Mouse (Mus musculus) liver, embryonic 16.5 days (tissue): ENCODE results near the gene Hist1h3a. TPM values are rescaled to one million over a fixed set of nuclear protein-coding genes. Genes with fewer than 3 reads are reported as not detected.
A peak's percentile ranks its signal among the peaks of the same experiment; 100 is the strongest.
"Not testable (repeated sequence)": the region's sequence is repeated elsewhere in the genome, so short reads cannot be mapped to it uniquely, and the experiment has no call there.

ENCODE experiments used
- ATAC-seq: fragments of 200-750 bp; cut with Nextera tagmentation; 2 replicates; pipeline ENCODE4 v1.8.0; 2017; ENCODE audit warnings: low read depth, mild to moderate bottlenecking, moderate number of reproducible peaks, moderate library complexity
- H3K27ac ChIP-seq: fragments of 300-500 bp; sonication (generic); 2 replicates; pipeline ENCODE4 v1.5.1; 2014; ENCODE audit warnings: mild to moderate bottlenecking, low read length
- H3K27me3 ChIP-seq: fragments of 300-500 bp; sonication (generic); 2 replicates; pipeline ENCODE4 v1.6.1; 2014; ENCODE audit warnings: low read depth, low read length, mixed read lengths; ENCODE audit not compliant: control insufficient read depth, insufficient read depth
- H3K36me3 ChIP-seq: fragments of 300-500 bp; sonication (generic); 2 replicates; pipeline ENCODE4 v1.6.1; 2014; ENCODE audit warnings: mild to moderate bottlenecking; ENCODE audit not compliant: control insufficient read depth, insufficient read depth
- H3K4me1 ChIP-seq: fragments of 300-500 bp; sonication (generic); 2 replicates; pipeline ENCODE4 v1.6.1; 2014; ENCODE audit warnings: low read depth, low read length, mixed read lengths; ENCODE audit not compliant: control insufficient read depth
- H3K4me2 ChIP-seq: fragments of 300-500 bp; sonication (generic); 2 replicates; pipeline ENCODE4 v1.6.1; 2014; ENCODE audit warnings: low read depth, low read length, mixed read lengths
- H3K4me3 ChIP-seq: fragments of 300-500 bp; sonication (generic); 2 replicates; pipeline ENCODE4 v1.5.1; 2014; ENCODE audit warnings: low read depth, mild to moderate bottlenecking, low read length
- H3K9ac ChIP-seq: fragments of 300-500 bp; sonication (generic); 2 replicates; pipeline ENCODE4 v1.6.1; 2014; ENCODE audit warnings: low read depth, low read length
- H3K9me3 ChIP-seq: fragments of 300-500 bp; sonication (generic); replicated peaks from 2 replicates; pipeline ENCODE4 v1.6.1; 2016; ENCODE audit warnings: low read length; ENCODE audit not compliant: control insufficient read depth
- WGBS: fragments of 180-500 bp; shearing (Covaris S2); extraction: QIAGEN DNeasy Blood & Tissue Kit; methylation state at CpG from one replicate; pipeline ENCODE4 v1.1.7; 2014; ENCODE audit not compliant: insufficient replicate concordance; 5-methylcytosine and 5-hydroxymethylcytosine counted together
- polyA plus RNA-seq: library from polyadenylated mRNA; unstranded; fragments of >200 nt; fragmentation: Nextera tagmentation; extraction: Ambion mirVana; gene quantifications from 2 replicates; pipeline ENCODE4 v1.2.1, GENCODE M21; 2015

Gene Hist1h3a
- polyA plus RNA-seq, 1 experiment from 2014 or later, result 4.6 TPM

GRCm38 (mm10) chr13:23752742-23753172, 9.4 kb downstream of the Hist1h3a start:
- 4% methylated on average over 6 of the region's 6 CpGs for WGBS

GRCm38 (mm10) chr13:23752067-23752741, 10.0 kb downstream of the Hist1h3a start, which contains the start of gene Hist1h3b:
Gene Hist1h3b, plus strand, starts transcription at chr13:23752267.
- ATAC-seq, result peak; percentile 73
- Histone ChIP-seq H3K27ac (peak within 1 kb of the TSS; percentile 98), H3K9ac (peak within 1 kb of the TSS; percentile 77), H3K4me1 (peaks cover 29% of the 10 kb centered on the region), H3K4me3 (peak within 1 kb of the TSS; percentile 60), H3K4me2 (peak within 1 kb of the TSS; percentile 64)
- H3K36me3 ChIP-seq, H3K9me3 ChIP-seq, H3K27me3 ChIP-seq: not testable (repeated sequence)
- WGBS, result 0% methylated on average over 16 of the region's 47 CpGs

More at GRCm38 (mm10) chr13:23752742-23753172, 9.4 kb downstream of the Hist1h3a start:
- Histone ChIP-seq H3K9ac (peak overlapping the region; percentile 77), H3K27ac (peak overlapping the region; percentile 95), H3K9me3 (no peaks in the 10 kb centered on the region), H3K4me1 (peaks cover 25% of the 10 kb centered on the region), H3K4me3 (peak overlapping the region; percentile 60), H3K4me2 (peak overlapping the region; percentile 53), H3K27me3 (no peaks in the 10 kb centered on the region), H3K36me3 (no peaks in the 10 kb centered on the region)
- no peak for ATAC-seq

DNA sequence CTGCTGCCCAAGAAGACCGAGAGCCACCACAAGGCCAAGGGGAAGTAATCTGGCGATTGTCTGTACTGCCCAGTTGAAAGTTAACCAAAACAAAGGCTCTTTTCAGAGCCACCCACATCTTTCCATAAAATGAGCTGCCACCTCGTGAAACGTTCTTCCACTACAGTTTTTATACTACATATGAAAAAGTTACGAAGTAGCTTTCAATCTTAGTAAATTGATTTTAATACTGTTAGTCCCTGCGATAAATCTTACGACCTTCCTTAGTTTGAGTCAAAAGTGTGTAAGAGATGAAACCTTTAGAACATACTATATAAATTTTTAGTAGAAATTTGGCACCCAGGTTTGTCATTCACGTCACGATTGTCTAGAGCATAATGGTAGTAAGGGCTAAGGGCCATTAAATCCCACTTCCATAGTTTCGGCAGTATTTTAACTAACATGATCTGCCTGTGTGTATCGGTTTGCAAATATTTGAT, 10.7 kb downstream of the Hist1h3a start:
- ATAC-seq, result peak; percentile 5
- WGBS, result under 1% methylated on average over 11 of the region's 11 CpGs
- Histone ChIP-seq H3K9ac (peak overlapping the region; percentile 73), H3K9me3 (no peaks in the 10 kb centered on the region), H3K36me3 (no peaks in the 10 kb centered on the region), H3K4me2 (peak overlapping the region; percentile 64), H3K27ac (peak overlapping the region; percentile 98), H3K4me3 (peak overlapping the region; percentile 56), H3K27me3 (no peaks in the 10 kb centered on the region), H3K4me1 (peaks cover 31% of the 10 kb centered on the region)

GRCm38 (mm10) chr13:23750839-23751477, 11.2 kb downstream of the Hist1h3a start, which contains the start of gene Hist1h2ab:
Gene Hist1h2ab, plus strand, starts transcription at chr13:23751126.
- H3K27me3 ChIP-seq, H3K36me3 ChIP-seq, H3K9me3 ChIP-seq: not testable (repeated sequence)
- Histone ChIP-seq H3K4me1 (peaks cover 31% of the 10 kb centered on the region), H3K4me2 (peak within 1 kb of the TSS; percentile 64), H3K4me3 (peak within 1 kb of the TSS; percentile 56), H3K27ac (peak within 1 kb of the TSS; percentile 98), H3K9ac (peak within 1 kb of the TSS; percentile 73)
- ATAC-seq, result peak; percentile 46
- WGBS, result under 1% methylated on average over 31 of the region's 47 CpGs

- Histone ChIP-seq H3K9ac (no peak overlapping the region; the same call in 1 of the 2 replicates), H3K4me3 (no peak overlapping the region), H3K27ac (peak overlapping the region; percentile 89), H3K9me3 (no peaks in the 10 kb centered on the region), H3K4me2 (no peak overlapping the region), H3K4me1 (peaks cover 26% of the 10 kb centered on the region), H3K27me3 (no peaks in the 10 kb centered on the region), H3K36me3 (no peaks in the 10 kb centered on the region)
- ATAC-seq, result no peak
- WGBS, result 82% methylated on average over 5 of the region's 5 CpGs
These were observed 12.5 kb downstream of the Hist1h3a start for GRCm38 (mm10) chr13:23749563-23750121.

DNA sequence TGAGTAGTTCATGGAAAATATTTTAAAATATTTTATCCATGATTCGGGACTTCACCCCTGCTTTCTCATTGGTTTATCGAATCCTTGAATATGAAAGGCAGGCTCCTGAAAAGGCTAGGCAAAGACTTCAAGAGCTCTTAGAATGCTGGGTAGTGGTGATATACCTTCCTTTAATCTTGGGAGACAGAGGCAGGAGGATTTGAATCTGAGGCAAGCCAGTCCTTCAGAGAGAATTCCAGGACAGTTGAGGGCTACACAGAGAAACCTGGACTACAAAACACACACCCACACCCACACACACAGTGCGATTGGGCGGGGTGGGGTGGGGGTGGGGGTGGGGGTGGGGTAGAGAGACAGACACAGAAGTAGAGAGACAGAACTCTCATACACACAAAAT, 14.3 kb downstream of the Hist1h3a start:
- Histone ChIP-seq H3K4me1 (peaks cover 28% of the 10 kb centered on the region), H3K36me3 (no peaks in the 10 kb centered on the region), H3K4me3 (peak overlapping the region; percentile 66), H3K9me3 (no peaks in the 10 kb centered on the region), H3K9ac (peak overlapping the region; percentile 76), H3K27me3 (no peaks in the 10 kb centered on the region), H3K4me2 (peak overlapping the region; percentile 76), H3K27ac (peak overlapping the region; percentile 100)
- WGBS, result 5% methylated on average over 4 of the region's 4 CpGs
- ATAC-seq, result no peak

DNA sequence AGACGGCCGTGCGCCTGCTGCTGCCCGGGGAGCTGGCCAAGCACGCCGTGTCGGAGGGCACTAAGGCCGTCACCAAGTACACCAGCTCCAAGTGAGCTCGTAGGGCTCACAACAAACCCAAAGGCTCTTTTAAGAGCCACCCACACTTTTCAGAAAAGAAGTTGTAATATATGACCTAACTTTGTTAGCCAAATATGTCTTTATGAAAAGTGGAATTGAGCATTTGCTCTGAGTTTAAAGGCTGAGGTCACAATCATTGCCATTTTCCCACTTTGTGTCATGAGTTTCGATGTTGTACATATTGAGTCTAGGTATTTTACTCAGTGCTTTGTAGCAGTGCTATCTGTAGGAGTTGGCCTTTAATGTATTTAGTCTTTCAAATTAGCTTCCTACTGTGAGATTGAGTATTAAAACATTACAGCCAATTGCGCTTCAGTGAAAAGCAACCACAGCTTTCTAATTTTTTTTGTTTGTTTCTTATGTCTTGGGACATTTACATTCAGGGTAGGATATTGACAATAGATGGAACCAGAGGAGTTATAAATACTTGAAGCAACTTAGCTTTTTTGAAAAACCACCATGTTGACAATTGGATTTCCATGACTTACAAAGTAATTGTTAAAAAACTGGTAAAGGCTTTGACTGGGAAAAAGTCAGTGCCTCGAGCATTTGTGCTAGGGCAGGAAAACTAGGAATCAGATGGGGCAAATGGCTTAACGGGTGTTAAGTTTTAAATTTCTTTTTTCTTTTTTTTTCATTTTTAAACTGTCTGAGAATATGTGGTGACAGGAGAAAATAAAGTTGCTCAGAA, 14.9 kb downstream of the Hist1h3a start:
- Histone ChIP-seq H3K36me3 (no peaks in the 10 kb centered on the region), H3K4me3 (peak overlapping the region; percentile 66), H3K4me1 (peaks cover 29% of the 10 kb centered on the region), H3K27me3 (no peaks in the 10 kb centered on the region), H3K9ac (peak overlapping the region; percentile 76), H3K9me3 (no peaks in the 10 kb centered on the region), H3K27ac (peak overlapping the region; percentile 100), H3K4me2 (peak overlapping the region; percentile 76)
- WGBS, result 3% methylated on average over 9 of the region's 13 CpGs
- ATAC-seq, result no peak

DNA sequence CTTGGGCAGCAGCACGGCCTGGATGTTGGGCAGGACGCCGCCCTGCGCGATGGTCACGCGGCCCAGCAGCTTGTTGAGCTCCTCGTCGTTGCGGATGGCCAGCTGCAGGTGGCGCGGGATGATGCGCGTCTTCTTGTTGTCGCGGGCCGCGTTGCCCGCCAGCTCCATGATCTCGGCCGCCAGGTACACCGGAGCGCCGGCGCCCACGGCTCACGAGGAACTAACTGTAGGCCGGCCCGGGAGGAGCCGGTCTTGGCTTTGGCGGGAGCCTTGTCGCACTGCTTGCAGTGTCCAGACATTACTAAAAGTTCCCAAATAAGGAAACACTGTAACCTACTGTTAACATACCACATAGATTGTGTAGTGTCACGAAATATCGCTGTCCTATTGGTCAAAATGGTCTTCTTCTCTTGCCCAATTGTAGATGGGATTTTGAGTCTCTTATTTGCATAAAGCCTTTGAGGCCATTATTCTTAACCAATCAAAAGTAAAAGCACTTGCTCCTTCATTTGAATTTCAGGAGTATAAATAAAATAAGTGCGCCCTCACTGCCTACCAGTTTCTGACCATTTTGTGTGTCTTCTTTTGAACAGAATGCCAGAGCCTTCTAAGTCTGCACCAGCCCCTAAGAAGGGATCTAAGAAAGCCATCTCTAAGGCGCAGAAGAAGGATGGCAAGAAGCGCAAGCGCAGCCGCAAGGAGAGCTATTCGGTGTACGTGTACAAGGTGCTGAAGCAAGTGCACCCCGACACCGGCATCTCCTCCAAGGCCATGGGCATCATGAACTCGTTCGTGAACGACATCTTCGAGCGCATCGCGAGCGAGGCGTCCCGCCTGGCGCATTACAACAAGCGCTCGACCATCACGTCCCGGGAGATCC, 15.7 kb downstream of the Hist1h3a start, which contains the start of gene Hist1h2bb:
Gene Hist1h2bb (plus strand): TSS at position 534 of the 880 bp plus-strand sequence.
- WGBS, result 0% methylated on average over 34 of the region's 58 CpGs
- peak; percentile 74 for ATAC-seq
- not testable (repeated sequence) for H3K27me3 ChIP-seq, H3K36me3 ChIP-seq, H3K9me3 ChIP-seq
- Histone ChIP-seq H3K4me2 (peak within 1 kb of the TSS; percentile 76), H3K27ac (peak within 1 kb of the TSS; percentile 100), H3K4me1 (peaks cover 36% of the 10 kb centered on the region), H3K9ac (peak within 1 kb of the TSS; percentile 86), H3K4me3 (peak within 1 kb of the TSS; percentile 66)
